Mouse (Mus musculus) stomach, embryonic 14.5 days (tissue): ENCODE data around the gene Mypop. TPM values are rescaled to one million over a fixed set of nuclear protein-coding genes. Genes with fewer than 3 reads are reported as not detected.

ENCODE experiments used
- ATAC-seq: fragments of 200-750 bp; cut with Nextera tagmentation; 2 replicates; pipeline ENCODE4 v1.8.0; 2017; ENCODE audit warnings: low read depth, moderate TSS enrichment; ENCODE audit not compliant: insufficient number of reproducible peaks, insufficient read depth, low FRiP score
- H3K27ac ChIP-seq: fragments of 300-500 bp; sonication (generic); 2 replicates; pipeline ENCODE4 v1.5.1; 2014; ENCODE audit warnings: mild to moderate bottlenecking, low read length, moderate library complexity, mixed read lengths
- H3K27me3 ChIP-seq: fragments of 300-500 bp; sonication (generic); 2 replicates; pipeline ENCODE4 v1.6.1; 2014; ENCODE audit warnings: low read length, control low read depth, mixed read lengths; ENCODE audit not compliant: control insufficient read depth, insufficient read depth
- H3K36me3 ChIP-seq: fragments of 300-500 bp; sonication (generic); 2 replicates; pipeline ENCODE4 v1.6.1; 2014; ENCODE audit warnings: mild to moderate bottlenecking, control low read depth, low read length, moderate library complexity, mixed read lengths; ENCODE audit not compliant: control insufficient read depth, insufficient read depth
- H3K4me1 ChIP-seq: fragments of 300-500 bp; sonication (generic); 2 replicates; pipeline ENCODE4 v1.6.1; 2014; ENCODE audit warnings: low read length, control low read depth, mixed read lengths; ENCODE audit not compliant: control insufficient read depth, insufficient read depth
- H3K4me2 ChIP-seq: fragments of 300-500 bp; sonication (generic); replicated peaks from 2 replicates; pipeline ENCODE4 v1.6.1; 2014; ENCODE audit warnings: low read depth, low read length, control low read depth
- H3K4me3 ChIP-seq: fragments of 300-500 bp; sonication (generic); 2 replicates; pipeline ENCODE4 v1.5.1; 2014; ENCODE audit warnings: low read depth, low read length, control low read depth
- H3K9ac ChIP-seq: fragments of 300-500 bp; sonication (generic); replicated peaks from 2 replicates; pipeline ENCODE4 v1.6.1; 2014; ENCODE audit warnings: low read depth, mild to moderate bottlenecking, control low read depth, low read length, moderate library complexity, mixed read lengths
- H3K9me3 ChIP-seq: fragments of 300-500 bp; sonication (generic); 2 replicates; pipeline ENCODE4 v1.6.1; 2016; ENCODE audit warnings: low read depth, low read length, control low read depth; ENCODE audit not compliant: control insufficient read depth
- WGBS: fragments of 180-500 bp; shearing (Covaris S2); extraction: QIAGEN DNeasy Blood & Tissue Kit; methylation state at CpG from one replicate; pipeline ENCODE4 v1.1.7; 2014; 5-methylcytosine and 5-hydroxymethylcytosine counted together
- polyA plus RNA-seq: library from polyadenylated mRNA; unstranded; fragments of >200 nt; fragmentation: Nextera tagmentation; extraction: Ambion mirVana; gene quantifications from 2 replicates; pipeline ENCODE4 v1.2.1, GENCODE M21; 2014

Mypop gene
- polyA plus RNA-seq, 1 experiment from 2014 or later: 3.0 TPM

- ATAC-seq: no peak
- H3K9me3 ChIP-seq: no peaks in the 10 kb centered on the region
- peaks cover 30% of the 10 kb centered on the region for H3K4me1 ChIP-seq
- peak overlapping the region; percentile 88 for H3K4me3 ChIP-seq
- H3K27ac ChIP-seq: peak overlapping the region; percentile 98; the same call in 1 of the 2 replicates
- peak overlapping the region; percentile 88 for H3K9ac ChIP-seq
- H3K4me2 ChIP-seq: peak overlapping the region; percentile 87
- H3K27me3 ChIP-seq: no peaks in the 10 kb centered on the region
- peaks cover 21% of the 10 kb centered on the region for H3K36me3 ChIP-seq
- WGBS: 4% methylated on average over 34 of the region's 34 CpGs
Observed at GRCm38 (mm10) chr7:19004631-19005079, 13.6 kb downstream of the Mypop start.

- WGBS: 74% methylated on average over 34 of the region's 34 CpGs
- H3K36me3 ChIP-seq: peaks cover 21% of the 10 kb centered on the region
- ATAC-seq: no peak
- H3K4me1 ChIP-seq: peaks cover 33% of the 10 kb centered on the region
- peak overlapping the region; percentile 87 for H3K4me2 ChIP-seq
- H3K4me3 ChIP-seq: peak overlapping the region; percentile 88; the same call in 1 of the 2 replicates
- no peak overlapping the region for H3K27ac ChIP-seq
- H3K9ac ChIP-seq: peak overlapping the region; percentile 88; the same call in 1 of the 2 replicates
- H3K9me3 ChIP-seq: no peaks in the 10 kb centered on the region
- no peaks in the 10 kb centered on the region for H3K27me3 ChIP-seq
Observed at GRCm38 (mm10) chr7:19005417-19006121, 14.5 kb downstream of the Mypop start.

GRCm38 (mm10) chr7:19006476-19006875 lies 15.4 kb downstream of the Mypop start:
- peaks cover 31% of the 10 kb centered on the region for H3K4me1 ChIP-seq
- no peaks in the 10 kb centered on the region for H3K27me3 ChIP-seq
- 9% methylated on average over 12 of the region's 12 CpGs for WGBS
- H3K9ac ChIP-seq: no peak overlapping the region
- peak overlapping the region; percentile 71; the same call in 1 of the 2 replicates for H3K27ac ChIP-seq
- no peak for ATAC-seq
- peak overlapping the region; percentile 87 for H3K4me2 ChIP-seq
- H3K36me3 ChIP-seq: peaks cover 21% of the 10 kb centered on the region
- H3K4me3 ChIP-seq: peak overlapping the region; percentile 88; the same call in 1 of the 2 replicates
- H3K9me3 ChIP-seq: no peaks in the 10 kb centered on the region

- 55% methylated on average over 13 of the region's 13 CpGs for WGBS
- Histone ChIP-seq H3K9me3 (no peaks in the 10 kb centered on the region), H3K27ac (peak overlapping the region; percentile 71; the same call in 1 of the 2 replicates), H3K4me2 (peak overlapping the region; percentile 27), H3K27me3 (no peaks in the 10 kb centered on the region), H3K9ac (no peak overlapping the region), H3K4me3 (no peak overlapping the region), H3K4me1 (peaks cover 34% of the 10 kb centered on the region), H3K36me3 (peaks cover 21% of the 10 kb centered on the region)
- peak; percentile 70 for ATAC-seq
Observed at GRCm38 (mm10) chr7:19007026-19007977, 16.3 kb downstream of the Mypop start.

GRCm38 (mm10) chr7:19010581-19010980 lies 19.5 kb downstream of the Mypop start:
- no peak overlapping the region for H3K4me3 ChIP-seq
- ATAC-seq: no peak
- peaks cover 28% of the 10 kb centered on the region for H3K4me1 ChIP-seq
- WGBS: 63% methylated on average over 7 of the region's 7 CpGs
- no peaks in the 10 kb centered on the region for H3K9me3 ChIP-seq
- H3K27ac ChIP-seq: no peak overlapping the region
- H3K9ac ChIP-seq: no peak overlapping the region
- H3K36me3 ChIP-seq: peaks cover 17% of the 10 kb centered on the region
- no peaks in the 10 kb centered on the region for H3K27me3 ChIP-seq
- H3K4me2 ChIP-seq: no peak overlapping the region

- H3K9me3 ChIP-seq: no peaks in the 10 kb centered on the region
- peak overlapping the region; percentile 83 for H3K27ac ChIP-seq
- H3K4me1 ChIP-seq: peaks cover 15% of the 10 kb centered on the region; the same call in 1 of the 2 replicates
- 2% methylated on average over 29 of the region's 31 CpGs for WGBS
- no peaks in the 10 kb centered on the region for H3K27me3 ChIP-seq
- H3K36me3 ChIP-seq: peaks cover 3% of the 10 kb centered on the region; the same call in 1 of the 2 replicates
- peak overlapping the region; percentile 26 for H3K4me3 ChIP-seq
- H3K9ac ChIP-seq: peak overlapping the region; percentile 52
- peak; percentile 46; the same call in 1 of the 2 replicates for ATAC-seq
- peak overlapping the region; percentile 56 for H3K4me2 ChIP-seq
Observed at GRCm38 (mm10) chr7:19012025-19012621, 21.1 kb downstream of the Mypop start.

- no peak overlapping the region for H3K9ac ChIP-seq
- no peak for ATAC-seq
- H3K27ac ChIP-seq: no peak overlapping the region
- H3K9me3 ChIP-seq: no peaks in the 10 kb centered on the region
- H3K27me3 ChIP-seq: no peaks in the 10 kb centered on the region
- 0 out of 2 replicates have a peak overlapping the region, but pooled peaks have one; percentile 56 for H3K4me2 ChIP-seq
- 38% methylated on average over 2 of the region's 2 CpGs for WGBS
- H3K36me3 ChIP-seq: no peaks in the 10 kb centered on the region
- H3K4me3 ChIP-seq: no peak overlapping the region
- peaks cover 15% of the 10 kb centered on the region; the same call in 1 of the 2 replicates for H3K4me1 ChIP-seq
Observed at GRCm38 (mm10) chr7:19012882-19013281, 21.8 kb downstream of the Mypop start.

- no peak overlapping the region for H3K9ac ChIP-seq
- no peaks in the 10 kb centered on the region for H3K36me3 ChIP-seq
- no peak overlapping the region for H3K4me3 ChIP-seq
- no peaks in the 10 kb centered on the region for H3K9me3 ChIP-seq
- ATAC-seq: no peak
- 67% methylated on average over 15 of the region's 15 CpGs for WGBS
- H3K4me1 ChIP-seq: peaks cover 15% of the 10 kb centered on the region; the same call in 1 of the 2 replicates
- no peaks in the 10 kb centered on the region for H3K27me3 ChIP-seq
- H3K4me2 ChIP-seq: no peak overlapping the region
- no peak overlapping the region for H3K27ac ChIP-seq
Observed at GRCm38 (mm10) chr7:19014452-19014851, 23.4 kb downstream of the Mypop start.
